ENCODE assay signal across 8 mouse cellular contexts in genomic region chr11:31769804-31770654, GRCm38 (mm10).
DNase-seq lines count a peak whose midpoint lies in the region; ATAC-seq and TF ChIP-seq lines count a peak whose summit lies in the region.

No protein-coding gene starts in this region.

- no peak overlapping the region for H3K4me3 ChIP-seq in limb, embryonic 12.5 days (replicated peaks)
- no peak overlapping the region for H3K4me3 ChIP-seq in limb, embryonic 10.5 days
- H3K4me3 ChIP-seq in cerebellum, adult 2 months (replicated peaks; ENCODE audit: insufficient read depth, low read depth, low read length), result no peak overlapping the region
- no peak overlapping the region for H3K4me3 ChIP-seq in intestine, embryonic 16.5 days (ENCODE audit: low read length)
- no peak overlapping the region for H3K4me3 ChIP-seq in liver, embryonic 14.5 days (ENCODE audit: insufficient read depth in 1 of 2, low read depth in 2 of 2, low read length in 2 of 2)
- H3K4me3 ChIP-seq in olfactory bulb, adult 2 months (ENCODE audit: insufficient read depth, low read depth, low read length), result no peak overlapping the region

- no peak for TF ChIP-seq POLR2A in cerebellum, adult 2 months (IDR thresholded peaks at IDR 0.05; ENCODE audit: borderline replicate concordance, insufficient read depth, low read length)
- no peak for TF ChIP-seq POLR2A in olfactory bulb, adult 2 months (IDR thresholded peaks at IDR 0.05; ENCODE audit: insufficient read depth, low read depth, low read length)

- no peaks in the 10 kb centered on the region for H3K27me3 ChIP-seq in limb, embryonic 12.5 days
- H3K27me3 ChIP-seq in limb, embryonic 10.5 days (ENCODE audit: low read depth, poor library complexity, severe bottlenecking), result no peaks in the 10 kb centered on the region
- H3K27me3 ChIP-seq in cerebellum, adult 2 months (ENCODE audit: control insufficient read depth, insufficient read depth, low read length), result no peaks in the 10 kb centered on the region
- H3K27me3 ChIP-seq in intestine, embryonic 16.5 days (replicated peaks; ENCODE audit: control insufficient read depth, insufficient read depth, low read length), result no peaks in the 10 kb centered on the region
- no peaks in the 10 kb centered on the region for H3K27me3 ChIP-seq in liver, embryonic 14.5 days (ENCODE audit: control insufficient read depth, insufficient read depth, low read length)

- no peak for ATAC-seq in limb, embryonic 12.5 days (ENCODE audit: insufficient number of reproducible peaks, insufficient read depth, low FRiP score, low TSS enrichment, low read depth)
- peak; percentile 78 for ATAC-seq in intestine, embryonic 16.5 days
- peak; percentile 98 for ATAC-seq in liver, embryonic 14.5 days (ENCODE audit: insufficient read depth)

- DNase-seq in limb, embryonic 10.5 days (ENCODE audit: low spot score), result no peak
- peak; percentile 55 to 60 for DNase-seq in cerebellum, adult 2 months
- peak; percentile 74 for DNase-seq in gastrocnemius, postnatal 36 days
- DNase-seq in liver, embryonic 14.5 days (ENCODE audit: low read depth in 3 of 3, low spot score in 3 of 3), result peak; percentile 90 to 93 (median 91)
- no peak for DNase-seq in urinary bladder, postnatal 25 days (ENCODE audit: low spot score)

- no peaks in the 10 kb centered on the region for H3K4me1 ChIP-seq in limb, embryonic 12.5 days (replicated peaks)
- H3K4me1 ChIP-seq in limb, embryonic 10.5 days, result no peaks in the 10 kb centered on the region
- peaks cover 20% of the 10 kb centered on the region for H3K4me1 ChIP-seq in cerebellum, adult 2 months (ENCODE audit: control insufficient read depth, insufficient read depth, low read length)
- no peaks in the 10 kb centered on the region for H3K4me1 ChIP-seq in intestine, embryonic 16.5 days (ENCODE audit: control insufficient read depth, insufficient read depth, low read length)
- peaks cover 36 to 42% of the 10 kb centered on the region in 2 experiments for H3K4me1 ChIP-seq in liver, embryonic 14.5 days (replicated peaks; ENCODE audit: control insufficient read depth in 2 of 2, insufficient read depth in 2 of 2, low read length in 1 of 2)
- peaks cover 22% of the 10 kb centered on the region for H3K4me1 ChIP-seq in olfactory bulb, adult 2 months (ENCODE audit: control insufficient read depth, insufficient read depth, low read length)

- H3K9ac ChIP-seq in limb, embryonic 12.5 days (replicated peaks), result no peak overlapping the region
- no peak overlapping the region for H3K9ac ChIP-seq in intestine, embryonic 16.5 days (ENCODE audit: low read depth, low read length)
- H3K9ac ChIP-seq in liver, embryonic 14.5 days (replicated peaks), result peak overlapping the region; percentile 69

- peak; percentile 99 for TF ChIP-seq EP300 in liver, embryonic 14.5 days (IDR thresholded peaks at IDR 0.05; ENCODE audit: low read depth)

- intact Hi-C loops in gastrocnemius, postnatal 36 days (cut with DNase I), result loop anchor here (5.0 kb wide), 2 partner anchors 57 to 83 kb away; no protein-coding TSS in a partner anchor

- no peaks in the 10 kb centered on the region for H3K9me3 ChIP-seq in limb, embryonic 12.5 days
- H3K9me3 ChIP-seq in limb, embryonic 10.5 days (replicated peaks), result no peaks in the 10 kb centered on the region
- no peaks in the 10 kb centered on the region for H3K9me3 ChIP-seq in intestine, embryonic 16.5 days (ENCODE audit: control insufficient read depth, low read length)
- peaks cover 3% of the 10 kb centered on the region; the same call in 1 of the 2 replicates for H3K9me3 ChIP-seq in liver, embryonic 14.5 days (ENCODE audit: control insufficient read depth, low read length)

- H3K27ac ChIP-seq in limb, embryonic 12.5 days, result 0 out of 2 replicates have a peak overlapping the region, but pooled peaks have one; percentile 19
- H3K27ac ChIP-seq in limb, embryonic 10.5 days, result no peak overlapping the region
- H3K27ac ChIP-seq in cerebellum, adult 2 months (ENCODE audit: insufficient read depth, low read length), result peak overlapping the region; percentile 65
- H3K27ac ChIP-seq in intestine, embryonic 16.5 days (ENCODE audit: low read length), result no peak overlapping the region
- peak overlapping the region; percentile 97 for H3K27ac ChIP-seq in liver, embryonic 14.5 days
- H3K27ac ChIP-seq in olfactory bulb, adult 2 months (ENCODE audit: insufficient read depth, low read depth, low read length), result peak overlapping the region; percentile 47

- no peak overlapping the region for H3K4me2 ChIP-seq in limb, embryonic 12.5 days
- no peak overlapping the region for H3K4me2 ChIP-seq in intestine, embryonic 16.5 days (ENCODE audit: low read depth, low read length)
- H3K4me2 ChIP-seq in liver, embryonic 14.5 days (ENCODE audit: low read depth), result peak overlapping the region; percentile 48

- 83% methylated on average over 4 of the region's 4 CpGs for WGBS in limb, embryonic 12.5 days
- 80% methylated on average over 4 of the region's 4 CpGs for WGBS in limb, embryonic 10.5 days
- 73% methylated on average over 4 of the region's 4 CpGs for WGBS in cerebellum, adult 2 months
- 84% methylated on average over 4 of the region's 4 CpGs for WGBS in intestine, embryonic 16.5 days
- WGBS in liver, embryonic 14.5 days (ENCODE audit: insufficient replicate concordance), result 21% methylated on average over 4 of the region's 4 CpGs
- WGBS in olfactory bulb, adult 2 months, result 78% methylated on average over 4 of the region's 4 CpGs

- H3K36me3 ChIP-seq in limb, embryonic 12.5 days, result no peaks in the 10 kb centered on the region
- no peaks in the 10 kb centered on the region for H3K36me3 ChIP-seq in limb, embryonic 10.5 days
- H3K36me3 ChIP-seq in intestine, embryonic 16.5 days (ENCODE audit: control insufficient read depth, insufficient read depth, low read length), result no peaks in the 10 kb centered on the region
- no peaks in the 10 kb centered on the region for H3K36me3 ChIP-seq in liver, embryonic 14.5 days (replicated peaks; ENCODE audit: control insufficient read depth, insufficient read depth, low read depth)

- no peak for TF ChIP-seq CTCF in cerebellum, adult 2 months (IDR thresholded peaks at IDR 0.05; ENCODE audit: borderline replicate concordance, insufficient read depth, low read depth, low read length)
- no peak for TF ChIP-seq CTCF in liver, embryonic 14.5 days (IDR thresholded peaks at IDR 0.05; ENCODE audit: low read depth)
- TF ChIP-seq CTCF in olfactory bulb, adult 2 months (IDR thresholded peaks at IDR 0.05; ENCODE audit: insufficient read depth, low read depth, low read length), result no peak

Comparison
In these comparisons a context has a peak if more than half of its experiments do, and no peak if none do; other contexts are left out.
1. H3K27ac ChIP-seq: peak in limb, embryonic 12.5 days (single experiment), cerebellum, adult 2 months (single experiment), liver, embryonic 14.5 days (single experiment) and olfactory bulb, adult 2 months (single experiment); none in limb, embryonic 10.5 days (single experiment) and intestine, embryonic 16.5 days (single experiment).
2. DNase-seq: peak in cerebellum, adult 2 months (2 of 2), gastrocnemius, postnatal 36 days (2 of 2) and liver, embryonic 14.5 days (3 of 3); none in limb, embryonic 10.5 days (single experiment) and urinary bladder, postnatal 25 days (single experiment).